Mouse (Mus musculus) T-helper 1 cell (primary cell): ENCODE data around the gene Wnt7a.

Experiments
- in situ Hi-C: fragments of 300-600 bp; cut with MboI, MseI; formaldehyde crosslinking; loops from one replicate; pipeline ENCODE4 v1.15.1; 2025; ENCODE audit warnings: high pct_unique_total_duplicates

Gene Wnt7a

GRCm38 (mm10) chr6:91345091-91345490 is 66.1 kb downstream of the Wnt7a start:
- in situ Hi-C loops, result no loop called here

GRCm38 (mm10) chr6:91339612-91340246 is 71.4 kb downstream of the Wnt7a start:
- in situ Hi-C loops, result no loop called here

- in situ Hi-C loops, result no loop called here
Measured at GRCm38 (mm10) chr6:91335470-91335869, 75.7 kb downstream of the Wnt7a start.

- in situ Hi-C loops, result no loop called here
Measured at GRCm38 (mm10) chr6:91331886-91332285, 79.3 kb downstream of the Wnt7a start.

- in situ Hi-C loops, result no loop called here
Measured at GRCm38 (mm10) chr6:91325556-91325955, 85.6 kb downstream of the Wnt7a start.

GRCm38 (mm10) chr6:91324752-91325151 is 86.4 kb downstream of the Wnt7a start:
- in situ Hi-C loops, result no loop called here

- in situ Hi-C loops, result no loop called here
Measured at GRCm38 (mm10) chr6:91322001-91322772, 89.0 kb downstream of the Wnt7a start.
